23 mouse cellular contexts compared by ENCODE assay signal in the genomic region with DNA sequence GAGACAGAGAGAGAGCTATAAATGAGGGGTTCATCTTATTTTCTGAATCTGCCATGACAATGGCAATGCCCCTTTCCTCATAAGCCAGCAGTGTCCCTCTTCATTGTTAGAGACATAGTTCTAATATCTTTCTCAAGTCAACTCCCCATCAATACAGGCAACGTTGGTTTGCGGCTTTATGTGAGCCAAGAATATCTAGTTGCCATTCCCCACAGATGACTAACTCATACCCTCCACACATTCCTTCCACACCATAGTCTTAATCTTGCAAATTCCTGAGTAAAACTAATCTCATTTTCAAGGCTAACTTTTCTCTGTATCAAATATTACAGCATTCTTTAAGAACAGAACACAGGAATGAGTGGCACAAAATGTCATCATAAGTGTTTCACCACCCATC.
"Had no signal": no experiment of that assay in that cellular context is flagged by ENCODE, and none has a peak within 500 bp of the region (broad histone marks: within the 10 kb centered on the region; RNA-seq: fewer than 3 reads in every experiment).

No protein-coding gene starts in this region.

- ATAC-seq: liver, embryonic 12.5 days; midbrain, embryonic 13.5 days; midbrain, embryonic 16.5 days had no signal

- H3K9me3 ChIP-seq: limb, embryonic 10.5 days; limb, embryonic 13.5 days; liver, embryonic 12.5 days; liver, embryonic 15.5 days; lung, embryonic 15.5 days; megakaryocyte, embryonic 14.5 days; midbrain, embryonic 10.5 days; midbrain, embryonic 13.5 days had no signal

- H3K4me2 ChIP-seq: limb, embryonic 13.5 days; liver, embryonic 12.5 days; liver, embryonic 15.5 days; lung, embryonic 15.5 days; midbrain, embryonic 13.5 days had no signal

- H3K27ac ChIP-seq: kidney, postnatal 0 days; layer of hippocampus, adult 2 months; limb, embryonic 10.5 days; limb, embryonic 13.5 days; liver, embryonic 12.5 days; liver, embryonic 15.5 days; lung, embryonic 15.5 days; midbrain, embryonic 10.5 days; midbrain, embryonic 13.5 days; stomach, postnatal 0 days had no signal

- DNase-seq: kidney, postnatal 25 days; layer of hippocampus, adult 9-11 months; liver; lung, adult 18-20 months; lung, postnatal 10 days; lung, postnatal 36 days; right cerebral cortex, postnatal 14 days; right cerebral cortex, postnatal 4 days; thymus, adult 2 months; thymus, postnatal 14 days; thymus, postnatal 4 days had no signal

- H3K9ac ChIP-seq: limb, embryonic 13.5 days; liver, embryonic 12.5 days; liver, embryonic 15.5 days; lung, embryonic 15.5 days; midbrain, embryonic 13.5 days had no signal

- H3K4me1 ChIP-seq: limb, embryonic 10.5 days; limb, embryonic 13.5 days; liver, embryonic 12.5 days; liver, embryonic 15.5 days; lung, embryonic 15.5 days; midbrain, embryonic 10.5 days; midbrain, embryonic 13.5 days had no signal

- H3K27me3 ChIP-seq: limb, embryonic 13.5 days; liver, embryonic 12.5 days; liver, embryonic 15.5 days; lung, embryonic 15.5 days; megakaryocyte, embryonic 14.5 days; midbrain, embryonic 13.5 days had no signal

- H3K4me3 ChIP-seq: layer of hippocampus, adult 2 months; limb, embryonic 10.5 days; limb, embryonic 13.5 days; liver, embryonic 12.5 days; liver, embryonic 15.5 days; lung, embryonic 15.5 days; megakaryocyte, embryonic 14.5 days; midbrain, embryonic 10.5 days; midbrain, embryonic 13.5 days had no signal
